Mouse (Mus musculus) ES-E14 (cell line): Measurements from ENCODE around the gene Uspl1.

ENCODE experiments used
- CHD2 ChIP-seq: IDR thresholded peaks from 2 replicates; pipeline ENCODE4 v1.6.1; 2014; ENCODE audit warnings: mild to moderate bottlenecking, low read depth, low read length, inconsistent platforms
- ZC3H11A ChIP-seq: IDR thresholded peaks from 2 replicates; pipeline ENCODE4 v1.6.1; 2012; ENCODE audit warnings: low read depth, mild to moderate bottlenecking, inconsistent platforms, low read length, borderline replicate concordance

DNA sequence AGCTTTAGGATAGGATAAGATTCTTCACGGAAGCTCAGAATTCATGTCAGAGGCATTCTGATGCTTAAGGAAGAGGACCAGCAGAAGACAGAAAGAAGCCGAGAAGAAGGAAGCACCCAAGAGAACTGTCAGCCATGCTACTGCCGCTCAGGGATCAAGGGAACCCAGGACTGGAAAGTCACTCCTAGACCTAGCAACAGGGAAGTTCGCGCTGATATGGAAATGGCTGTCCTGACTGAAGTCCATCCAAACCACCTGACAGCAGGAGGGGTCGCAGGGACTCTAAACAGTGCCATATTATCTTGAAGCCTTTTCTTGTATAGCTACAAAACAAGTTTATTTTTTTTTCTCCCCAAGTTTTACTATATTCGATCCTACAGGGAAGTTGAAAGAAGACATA lies 9.6 kb upstream of the Uspl1 start:
- no peak for TF ChIP-seq CHD2
- no peak for TF ChIP-seq ZC3H11A
